Mouse (Mus musculus): Measurements from ENCODE around the gene Ccdc43. TPM values are rescaled to one million over a fixed set of nuclear protein-coding genes. Genes with fewer than 3 reads are reported as not detected.
"Not testable (repeated sequence)": the region's sequence is repeated elsewhere in the genome, so short reads cannot be mapped to it uniquely, and the experiment has no call there.

The Ccdc43 gene
- polyA plus RNA-seq, 1 experiment from 2014 or later = 31.9 TPM

DNA sequence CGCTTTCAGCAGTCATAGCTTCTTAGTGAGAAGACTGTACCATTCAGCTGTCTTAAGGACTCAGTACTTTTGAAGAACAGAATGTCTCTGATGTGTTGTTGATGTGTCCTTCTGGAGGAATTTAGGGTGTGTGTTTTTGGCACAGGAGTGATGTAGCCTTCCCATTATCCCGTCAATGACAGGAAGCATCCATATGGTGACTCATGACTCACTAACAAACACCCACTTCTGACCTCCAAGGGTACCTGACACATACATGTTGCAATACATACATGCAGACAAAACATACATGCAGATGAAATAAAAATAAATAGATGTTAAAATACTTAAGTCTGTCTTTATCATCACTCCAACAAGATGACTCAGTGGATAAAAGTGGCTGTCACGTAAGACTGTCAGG is 32.3 kb upstream of the Ccdc43 start:
- no peak for ATAC-seq (ENCODE audit: extremely low read depth, insufficient number of reproducible peaks, low FRiP score, low TSS enrichment)
- Histone ChIP-seq H3K27me3 (replicated peaks) (no peaks in the 10 kb centered on the region), H3K36me3 (no peaks in the 10 kb centered on the region), H3K27ac (replicated peaks) (no peak overlapping the region), H3K4me1 (no peaks in the 10 kb centered on the region), H3K4me3 (no peak overlapping the region), H3K4me2 (no peak overlapping the region), H3K9me3 (no peaks in the 10 kb centered on the region), H3K9ac (no peak overlapping the region)
- 69% methylated on average over 3 of the region's 3 CpGs for WGBS

DNA sequence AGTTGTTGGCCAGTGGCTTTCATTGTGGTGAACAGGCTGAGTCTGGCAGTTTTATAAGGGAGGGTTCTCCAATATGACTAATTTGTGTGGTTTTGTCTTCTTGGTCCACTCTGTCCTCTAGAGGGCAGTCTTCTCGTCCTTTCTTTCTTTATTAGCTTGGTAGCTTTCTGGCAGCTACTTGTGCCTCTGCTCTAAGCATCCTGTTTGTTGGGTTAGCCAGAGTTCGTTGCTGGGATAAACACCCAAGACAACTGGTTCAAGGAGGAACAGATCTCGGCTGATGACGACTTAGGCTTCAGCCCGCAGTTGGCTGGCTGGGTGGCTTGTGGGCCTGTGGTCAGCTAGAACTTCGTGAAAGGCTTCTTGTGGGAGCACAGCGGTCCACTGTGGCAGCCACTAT is 31.0 kb upstream of the Ccdc43 start:
- H3K9me3 ChIP-seq = no peaks in the 10 kb centered on the region
- H3K4me2 ChIP-seq = no peak overlapping the region
- no peaks in the 10 kb centered on the region for H3K36me3 ChIP-seq
- H3K27ac ChIP-seq (replicated peaks) = no peak overlapping the region
- H3K9ac ChIP-seq = no peak overlapping the region
- WGBS = 42% methylated on average over 7 of the region's 7 CpGs
- no peak overlapping the region for H3K4me3 ChIP-seq
- ATAC-seq (ENCODE audit: extremely low read depth, insufficient number of reproducible peaks, low FRiP score, low TSS enrichment) = no peak
- no peaks in the 10 kb centered on the region for H3K27me3 ChIP-seq (replicated peaks)
- H3K4me1 ChIP-seq = no peaks in the 10 kb centered on the region

DNA sequence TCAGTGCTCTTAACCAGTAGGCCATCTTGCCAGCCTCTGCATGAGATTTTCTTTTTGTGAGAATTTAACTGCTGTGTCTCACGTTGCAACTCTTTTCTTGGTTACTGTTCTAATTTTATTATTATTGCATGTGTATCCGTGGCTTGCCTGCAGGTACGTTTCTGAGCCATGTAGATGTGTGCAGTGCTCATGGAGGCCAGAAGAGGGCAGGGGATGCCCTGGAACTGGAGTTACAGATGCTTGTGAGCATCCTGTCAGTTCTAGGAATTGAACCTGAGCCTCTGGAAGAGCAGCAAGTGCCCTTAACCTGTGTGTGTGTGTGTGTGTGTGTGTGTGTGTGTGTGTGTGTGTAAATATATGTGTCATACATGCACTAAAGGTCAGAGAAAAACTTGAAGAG is 28.0 kb upstream of the Ccdc43 start:
- Histone ChIP-seq H3K4me2 (no peak overlapping the region), H3K4me3 (no peak overlapping the region), H3K36me3 (no peaks in the 10 kb centered on the region), H3K4me1 (no peaks in the 10 kb centered on the region), H3K27me3 (replicated peaks) (peaks cover 6% of the 10 kb centered on the region; the same call in 1 of the 2 replicates), H3K27ac (replicated peaks) (no peak overlapping the region), H3K9me3 (no peaks in the 10 kb centered on the region), H3K9ac (no peak overlapping the region)
- WGBS = 28% methylated on average over 3 of the region's 3 CpGs
- ATAC-seq (ENCODE audit: extremely low read depth, insufficient number of reproducible peaks, low FRiP score, low TSS enrichment) = no peak

DNA sequence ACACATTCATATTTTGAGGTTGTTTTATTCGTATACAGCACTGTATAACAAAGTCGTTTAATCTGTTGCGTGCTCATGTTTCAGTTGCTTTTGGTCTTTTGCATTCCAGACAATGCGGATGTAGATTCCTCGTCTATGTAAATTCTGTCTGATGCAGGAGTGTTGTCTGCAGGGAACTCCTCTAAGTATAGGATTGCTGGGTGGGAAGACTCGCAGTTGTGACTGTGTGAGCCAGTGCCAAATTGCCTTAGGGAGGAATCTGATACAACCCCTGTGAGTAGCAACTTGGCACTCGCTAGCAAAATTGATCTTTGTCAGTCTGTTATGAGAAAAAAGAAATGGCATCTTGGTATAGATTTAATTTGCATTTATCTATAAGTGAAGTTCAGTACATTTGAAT is 18.6 kb upstream of the Ccdc43 start:
- no peaks in the 10 kb centered on the region for H3K27me3 ChIP-seq (replicated peaks)
- no peak overlapping the region for H3K4me2 ChIP-seq
- H3K9ac ChIP-seq = no peak overlapping the region
- no peak for ATAC-seq (ENCODE audit: extremely low read depth, insufficient number of reproducible peaks, low FRiP score, low TSS enrichment)
- 71% methylated on average over 7 of the region's 7 CpGs for WGBS
- H3K9me3 ChIP-seq = peaks cover 18% of the 10 kb centered on the region
- no peak overlapping the region for H3K4me3 ChIP-seq
- no peaks in the 10 kb centered on the region for H3K36me3 ChIP-seq
- H3K4me1 ChIP-seq = no peaks in the 10 kb centered on the region
- H3K27ac ChIP-seq (replicated peaks) = no peak overlapping the region

DNA sequence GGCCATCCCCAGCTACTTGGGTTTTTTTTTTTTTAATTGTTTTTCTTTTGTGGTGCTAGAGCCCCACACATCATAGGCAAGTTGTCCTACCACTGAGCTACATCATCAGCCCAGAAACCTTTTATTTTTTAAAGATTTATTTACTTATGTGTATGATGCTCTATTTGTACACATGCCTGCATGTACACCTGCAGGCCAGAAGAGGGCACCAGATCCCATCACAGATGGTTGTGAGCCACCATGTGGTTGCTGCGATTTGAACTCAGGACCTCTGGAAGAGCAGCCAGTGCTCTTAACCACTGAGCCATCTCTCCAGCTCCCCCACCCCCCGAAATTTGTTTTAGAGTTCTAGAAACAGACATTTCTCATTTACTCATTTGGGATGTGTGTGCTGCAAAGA is 17.0 kb upstream of the Ccdc43 start:
- not testable (repeated sequence) for H3K27me3 ChIP-seq (replicated peaks); H3K4me2 ChIP-seq; H3K36me3 ChIP-seq; H3K9ac ChIP-seq; H3K27ac ChIP-seq (replicated peaks); H3K4me3 ChIP-seq; ATAC-seq (ENCODE audit: extremely low read depth, insufficient number of reproducible peaks, low FRiP score, low TSS enrichment); H3K4me1 ChIP-seq
- H3K9me3 ChIP-seq = peaks cover 18% of the 10 kb centered on the region
- WGBS = 72% methylated on average over 2 of the region's 2 CpGs

DNA sequence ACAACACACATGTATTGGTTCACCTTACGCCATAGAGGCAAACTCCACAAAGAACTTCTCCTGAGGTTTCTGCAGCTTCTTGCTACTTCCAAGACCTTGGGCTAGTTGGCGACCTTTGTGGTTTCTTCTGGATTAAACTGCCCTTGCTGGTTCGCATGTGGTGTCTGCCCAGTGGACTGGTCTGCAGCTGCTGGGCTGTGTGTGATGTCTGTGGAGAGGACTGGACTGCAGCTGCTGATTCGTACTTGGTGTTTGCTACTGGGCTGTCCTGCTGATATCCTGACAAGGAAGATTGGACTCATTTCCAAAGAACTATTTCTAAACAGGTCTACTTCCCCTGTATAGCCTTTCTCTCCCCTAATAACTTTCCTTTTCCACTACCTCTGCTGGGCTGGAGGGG is 14.8 kb upstream of the Ccdc43 start:
- H3K4me2 ChIP-seq = no peak overlapping the region
- H3K27me3 ChIP-seq (replicated peaks) = peaks cover 5% of the 10 kb centered on the region
- no peak overlapping the region for H3K27ac ChIP-seq (replicated peaks)
- ATAC-seq (ENCODE audit: extremely low read depth, insufficient number of reproducible peaks, low FRiP score, low TSS enrichment) = no peak
- H3K4me3 ChIP-seq = no peak overlapping the region
- H3K4me1 ChIP-seq = no peaks in the 10 kb centered on the region
- 81% methylated on average over 4 of the region's 4 CpGs for WGBS
- H3K9ac ChIP-seq = no peak overlapping the region
- H3K36me3 ChIP-seq = no peaks in the 10 kb centered on the region
- H3K9me3 ChIP-seq = peaks cover 10% of the 10 kb centered on the region; the same call in 1 of the 2 replicates

DNA sequence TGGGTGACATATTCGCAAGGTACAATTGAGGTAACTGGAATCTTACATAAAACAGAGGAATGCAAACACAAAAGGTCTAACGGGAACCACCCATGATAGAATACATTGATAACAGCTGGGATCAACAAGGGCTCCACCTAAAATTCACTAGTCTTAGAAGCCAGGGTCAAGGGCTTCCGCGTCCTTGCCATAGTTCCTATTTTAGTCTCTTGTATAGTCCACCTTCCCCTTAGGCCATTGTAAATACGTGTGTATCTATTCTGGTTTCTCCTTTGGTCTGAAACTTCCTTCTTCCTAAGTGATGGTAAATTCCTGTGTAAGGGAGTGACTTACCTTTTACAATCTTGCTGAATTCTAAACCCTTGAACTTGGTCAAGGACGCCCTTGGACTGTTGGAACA is 4.6 kb upstream of the Ccdc43 start:
- not testable (repeated sequence) for ATAC-seq (ENCODE audit: extremely low read depth, insufficient number of reproducible peaks, low FRiP score, low TSS enrichment); H3K27me3 ChIP-seq (replicated peaks); H3K4me1 ChIP-seq; H3K36me3 ChIP-seq; H3K4me3 ChIP-seq; H3K4me2 ChIP-seq; H3K9me3 ChIP-seq; H3K27ac ChIP-seq (replicated peaks); H3K9ac ChIP-seq
- 87% methylated on average over 6 of the region's 6 CpGs for WGBS

DNA sequence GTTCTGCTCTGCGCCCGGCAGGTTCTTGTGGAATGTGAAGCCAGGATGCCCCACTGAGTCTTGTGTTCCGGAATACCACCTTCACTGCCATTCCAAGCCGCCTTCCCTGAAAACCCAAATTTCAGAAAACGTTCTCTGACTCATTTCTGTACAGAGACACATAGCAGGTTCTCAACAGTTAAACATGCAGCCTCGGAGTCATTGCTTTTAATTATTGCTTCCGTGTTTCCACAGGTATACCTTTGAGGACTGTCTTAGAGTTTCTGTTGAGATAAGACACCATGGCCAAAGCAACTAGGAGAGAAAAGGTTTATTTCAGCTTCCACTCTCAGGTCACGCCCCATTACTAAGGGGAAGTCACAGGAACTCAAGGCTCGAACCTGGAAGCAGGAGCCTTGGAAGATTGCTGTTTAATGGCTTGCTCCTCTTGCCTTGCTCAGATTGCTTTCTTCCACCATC is 465 bp upstream of the Ccdc43 start:
- Histone ChIP-seq H3K4me1 (peaks cover 18% of the 10 kb centered on the region), H3K4me3 (peak overlapping the region; percentile 83), H3K27me3 (replicated peaks) (no peaks in the 10 kb centered on the region), H3K4me2 (peak overlapping the region; percentile 86), H3K9ac (peak overlapping the region; percentile 91), H3K27ac (replicated peaks) (no peak overlapping the region), H3K36me3 (peaks cover 20% of the 10 kb centered on the region), H3K9me3 (no peaks in the 10 kb centered on the region)
- WGBS = 15% methylated on average over 9 of the region's 9 CpGs
- no peak for ATAC-seq (ENCODE audit: extremely low read depth, insufficient number of reproducible peaks, low FRiP score, low TSS enrichment)

DNA sequence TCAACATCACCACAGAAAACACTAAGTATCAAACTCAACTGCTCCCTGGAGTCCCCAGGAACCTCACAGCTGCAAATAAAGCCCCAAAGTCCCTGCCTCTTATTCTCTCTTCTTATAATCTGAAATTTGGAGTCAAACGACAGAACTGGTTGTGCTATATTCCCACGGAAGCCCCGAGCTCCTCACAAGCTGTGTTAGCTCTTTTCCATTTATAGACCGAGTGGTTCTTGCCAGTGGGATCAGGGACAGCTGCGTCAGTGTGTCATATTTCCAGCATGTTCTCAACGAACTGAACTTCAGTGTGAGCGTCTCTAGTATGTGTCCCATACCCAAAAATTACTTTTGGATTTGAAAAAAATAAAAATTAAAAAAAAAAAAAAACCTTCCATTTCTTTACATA is 2.3 kb downstream of the Ccdc43 start:
- no peak overlapping the region for H3K9ac ChIP-seq
- WGBS = 89% methylated on average over 7 of the region's 7 CpGs
- H3K4me1 ChIP-seq = peaks cover 18% of the 10 kb centered on the region
- no peak overlapping the region for H3K27ac ChIP-seq (replicated peaks)
- no peak overlapping the region for H3K4me2 ChIP-seq
- no peaks in the 10 kb centered on the region for H3K9me3 ChIP-seq
- ATAC-seq (ENCODE audit: extremely low read depth, insufficient number of reproducible peaks, low FRiP score, low TSS enrichment) = no peak
- no peak overlapping the region for H3K4me3 ChIP-seq
- H3K27me3 ChIP-seq (replicated peaks) = no peaks in the 10 kb centered on the region
- H3K36me3 ChIP-seq = peaks cover 33% of the 10 kb centered on the region

DNA sequence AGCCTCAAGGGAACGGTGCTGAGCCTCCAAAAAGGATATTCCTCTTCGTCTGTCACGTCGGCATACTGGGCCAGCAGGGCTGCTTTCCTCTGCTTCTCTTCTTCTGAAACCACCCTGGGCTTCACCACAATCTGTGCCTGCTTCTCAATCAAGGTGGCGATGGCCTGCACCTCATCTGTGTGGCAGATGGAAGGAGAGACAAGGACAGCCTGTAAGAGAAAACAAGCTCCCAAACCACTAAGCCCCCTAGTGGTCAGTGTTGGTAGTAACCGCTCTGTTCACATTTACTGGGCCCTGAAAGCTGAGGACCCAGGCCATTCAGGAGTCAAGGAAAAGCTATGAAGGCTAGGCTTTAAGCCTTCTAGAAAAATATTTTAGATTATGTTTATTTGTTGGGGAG is 7.4 kb downstream of the Ccdc43 start:
- H3K9me3 ChIP-seq = no peaks in the 10 kb centered on the region
- no peaks in the 10 kb centered on the region for H3K27me3 ChIP-seq (replicated peaks)
- no peak overlapping the region for H3K4me2 ChIP-seq
- no peak overlapping the region for H3K4me3 ChIP-seq
- no peaks in the 10 kb centered on the region for H3K4me1 ChIP-seq
- H3K36me3 ChIP-seq = peaks cover 61% of the 10 kb centered on the region
- 61% methylated on average over 6 of the region's 6 CpGs for WGBS
- H3K27ac ChIP-seq (replicated peaks) = no peak overlapping the region
- no peak for ATAC-seq (ENCODE audit: extremely low read depth, insufficient number of reproducible peaks, low FRiP score, low TSS enrichment)
- H3K9ac ChIP-seq = no peak overlapping the region

DNA sequence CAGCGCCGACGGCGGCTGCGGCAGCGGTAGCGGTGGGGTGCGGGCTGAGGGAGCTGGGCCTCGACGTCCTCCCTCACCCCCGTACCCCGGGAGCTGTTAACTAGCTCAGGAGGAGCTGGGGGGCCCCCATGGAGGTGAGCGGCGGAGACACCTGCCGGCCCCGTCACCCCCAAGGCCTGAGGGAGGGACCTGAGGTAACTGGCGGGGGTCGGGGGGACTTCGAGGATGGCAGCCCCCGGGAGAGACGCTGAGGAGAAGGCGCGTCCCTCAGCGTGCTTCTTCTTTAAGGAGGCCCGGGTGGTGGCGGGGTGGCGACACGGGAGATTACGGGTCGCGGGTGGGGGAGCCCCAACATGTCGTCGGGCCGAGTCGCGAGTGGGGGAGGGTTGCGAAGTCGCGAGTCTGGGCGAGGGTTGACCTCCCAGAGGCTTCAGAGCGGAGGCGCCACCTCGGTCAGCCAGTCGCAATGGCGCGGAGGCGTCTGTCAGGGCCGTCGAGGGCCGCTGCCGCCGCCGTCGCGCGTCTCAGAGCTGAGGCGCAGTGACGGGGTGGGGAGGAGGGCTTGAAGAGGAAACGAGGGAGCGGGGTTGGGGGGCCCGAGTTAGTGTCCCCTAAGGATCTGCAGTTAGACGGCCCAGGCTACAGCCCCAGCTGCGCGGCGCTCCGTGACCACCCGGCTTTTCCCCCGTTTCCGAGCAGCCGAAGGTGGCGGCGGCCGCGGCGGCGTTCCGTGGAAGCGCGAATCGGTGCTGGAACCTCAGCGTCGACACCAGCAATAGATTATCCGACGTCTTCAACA is 31.7 kb downstream of the Ccdc43 start:
- Histone ChIP-seq H3K27me3 (replicated peaks) (peaks cover 41% of the 10 kb centered on the region), H3K9ac (no peak overlapping the region), H3K4me2 (peak overlapping the region; percentile 58), H3K27ac (replicated peaks) (no peak overlapping the region), H3K36me3 (no peaks in the 10 kb centered on the region), H3K4me1 (peaks cover 8% of the 10 kb centered on the region; the same call in 1 of the 2 replicates), H3K9me3 (peaks cover 13% of the 10 kb centered on the region), H3K4me3 (peak overlapping the region; percentile 40)
- 32% methylated on average over 83 of the region's 84 CpGs for WGBS
- ATAC-seq (ENCODE audit: extremely low read depth, insufficient number of reproducible peaks, low FRiP score, low TSS enrichment) = no peak

DNA sequence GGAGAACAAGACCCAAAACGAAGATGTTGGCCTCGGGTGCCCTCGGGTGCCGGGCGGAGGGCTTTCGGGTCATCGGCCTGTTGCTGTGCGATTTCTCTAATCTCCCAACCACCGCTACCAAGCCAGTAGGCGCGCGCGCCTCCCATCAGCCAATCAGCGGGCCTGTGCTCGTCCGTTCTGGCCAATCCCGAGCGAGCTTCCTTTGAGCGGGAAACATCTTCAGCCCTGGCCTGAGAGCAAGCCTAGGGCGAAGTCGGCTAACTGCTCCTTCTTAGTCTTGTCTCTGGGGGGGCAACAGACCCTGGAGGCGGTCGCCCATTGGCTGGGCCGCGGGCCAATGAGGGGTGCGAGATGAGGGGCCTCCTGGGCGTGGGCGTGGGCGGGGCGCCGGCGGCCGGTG is 32.4 kb downstream of the Ccdc43 start:
- H3K4me1 ChIP-seq = peaks cover 8% of the 10 kb centered on the region; the same call in 1 of the 2 replicates
- peaks cover 41% of the 10 kb centered on the region for H3K27me3 ChIP-seq (replicated peaks)
- H3K4me3 ChIP-seq = peak overlapping the region; percentile 40
- no peak for ATAC-seq (ENCODE audit: extremely low read depth, insufficient number of reproducible peaks, low FRiP score, low TSS enrichment)
- peaks cover 13% of the 10 kb centered on the region for H3K9me3 ChIP-seq
- no peaks in the 10 kb centered on the region for H3K36me3 ChIP-seq
- H3K27ac ChIP-seq (replicated peaks) = no peak overlapping the region
- H3K9ac ChIP-seq = no peak overlapping the region
- WGBS = 42% methylated on average over 33 of the region's 33 CpGs
- peak overlapping the region; percentile 58 for H3K4me2 ChIP-seq

Data from heart, embryonic 13.5 days (tissue).